Mouse (Mus musculus): ENCODE data around the gene Prkca.

The Prkca gene

GRCm38 (mm10) chr11:108200679-108201586 is 142.8 kb downstream of the Prkca start:
- DNase-seq = no peak

DNA sequence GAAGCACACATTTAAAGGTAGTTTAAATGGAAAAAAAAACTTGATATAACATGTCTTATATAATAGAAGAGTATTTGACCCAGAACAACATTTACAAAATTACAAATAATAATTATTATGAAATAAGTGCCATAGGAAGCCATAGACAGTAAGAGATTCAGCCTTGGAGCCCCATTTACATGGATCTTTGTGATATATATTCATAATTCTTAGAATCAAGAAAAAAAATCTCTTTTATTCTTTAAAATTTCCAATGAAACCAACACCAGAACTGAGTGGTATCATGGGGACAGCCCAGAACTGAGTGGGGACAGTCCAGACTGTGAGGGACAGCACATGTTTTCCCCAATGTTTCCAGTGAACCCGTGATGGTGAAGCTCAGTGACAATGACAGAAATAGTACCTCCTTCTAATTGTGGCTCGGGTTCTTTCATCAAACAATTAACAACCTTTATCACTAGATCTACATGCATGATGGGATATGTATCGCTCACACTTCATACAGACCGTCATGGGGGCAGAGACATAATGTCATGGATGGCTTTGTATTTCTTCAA is 144.2 kb downstream of the Prkca start:
- no peak for DNase-seq

DNA sequence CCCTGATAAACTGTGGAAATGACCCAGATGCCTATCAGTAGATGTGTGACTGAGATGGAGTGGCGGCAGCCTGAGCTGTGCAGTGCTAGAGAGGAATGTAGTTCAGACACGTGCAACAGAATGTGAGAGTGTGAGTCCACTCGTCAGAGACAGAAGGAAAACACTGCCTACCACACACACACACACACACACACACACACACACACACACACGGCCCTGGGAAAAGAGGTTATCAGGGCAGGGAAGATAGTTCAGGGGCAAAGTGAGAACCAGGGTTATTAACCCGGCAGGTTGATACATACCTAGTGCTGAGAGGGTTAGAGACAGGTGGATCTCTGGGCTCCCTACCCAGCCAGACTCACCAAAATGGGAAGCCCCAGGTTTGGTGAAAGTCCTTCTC is 145.1 kb downstream of the Prkca start:
- no peak for DNase-seq

- DNase-seq = no peak
These were observed 146.1 kb downstream of the Prkca start for GRCm38 (mm10) chr11:108197427-108198218.

DNA sequence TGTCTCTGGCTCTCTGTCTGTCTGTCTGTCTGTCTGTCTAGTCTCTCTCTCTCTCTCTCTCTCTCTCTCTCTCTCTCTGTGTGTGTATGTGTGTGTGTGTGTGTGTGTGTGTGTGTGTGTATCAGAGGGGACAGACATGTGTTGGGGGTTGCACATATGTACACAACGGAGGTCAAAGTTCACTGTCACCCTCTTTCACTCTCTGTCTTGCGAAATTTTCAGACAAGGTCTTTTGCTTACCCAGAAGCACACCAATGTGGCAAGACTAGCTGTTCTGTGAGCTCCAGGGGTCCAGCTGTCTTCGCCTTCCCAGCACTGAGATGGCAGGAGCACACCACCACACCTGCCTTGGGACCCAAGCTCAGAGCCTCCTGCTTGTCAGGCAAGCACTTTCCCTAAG is 146.9 kb downstream of the Prkca start:
- no peak for DNase-seq

GRCm38 (mm10) chr11:108190298-108190697 is 153.4 kb downstream of the Prkca start:
- DNase-seq = no peak

DNA sequence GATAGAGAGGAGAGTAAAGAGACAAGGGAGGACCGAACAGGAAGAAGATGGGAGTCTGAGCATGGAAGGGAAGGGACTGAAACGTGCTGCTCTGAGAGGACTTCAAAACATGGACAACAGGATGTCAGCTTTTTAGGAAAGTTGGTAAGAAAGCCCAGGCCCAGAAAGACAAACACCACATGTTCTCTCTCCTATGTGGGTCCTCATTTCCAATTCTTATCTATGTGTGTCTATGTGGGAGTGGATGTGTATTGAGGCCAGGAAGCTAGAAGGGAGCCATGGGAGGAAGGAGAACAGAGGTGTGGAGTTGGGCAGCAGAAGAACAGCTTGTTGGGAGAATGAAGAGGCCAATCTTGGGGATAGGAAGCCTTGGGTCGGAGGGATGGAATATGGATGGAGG is 154.4 kb downstream of the Prkca start:
- DNase-seq = no peak

GRCm38 (mm10) chr11:108182421-108182820 is 161.3 kb downstream of the Prkca start:
- no peak for DNase-seq

- DNase-seq = no peak
These were observed 162.6 kb downstream of the Prkca start for GRCm38 (mm10) chr11:108181012-108181713.

GRCm38 (mm10) chr11:108178802-108179201 is 164.9 kb downstream of the Prkca start:
- no peak for DNase-seq

GRCm38 (mm10) chr11:108178258-108178657 is 165.5 kb downstream of the Prkca start:
- no peak for DNase-seq

GRCm38 (mm10) chr11:108176715-108177114 is 167.0 kb downstream of the Prkca start:
- DNase-seq = no peak

DNA sequence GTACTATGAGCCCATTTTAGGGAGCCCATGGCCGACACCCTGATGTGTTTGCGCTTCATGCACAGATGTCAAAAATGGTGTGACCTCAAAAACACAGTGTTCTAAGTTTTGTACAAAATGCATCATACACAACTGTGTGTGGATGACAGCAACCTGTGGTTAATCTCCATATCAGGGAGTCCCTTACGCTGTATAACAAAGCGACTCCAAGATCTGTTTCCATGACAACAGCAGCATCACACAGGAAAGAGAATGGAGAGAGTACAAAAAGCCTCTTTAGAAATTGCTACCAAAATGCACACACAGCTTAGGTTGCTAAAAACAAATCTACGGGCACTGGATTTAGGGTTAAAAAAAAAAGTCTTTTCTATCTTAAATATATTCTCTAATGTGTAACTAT is 171.8 kb downstream of the Prkca start:
- no peak for DNase-seq

- DNase-seq = no peak
These were observed 172.5 kb downstream of the Prkca start for GRCm38 (mm10) chr11:108171260-108171659.

DNA sequence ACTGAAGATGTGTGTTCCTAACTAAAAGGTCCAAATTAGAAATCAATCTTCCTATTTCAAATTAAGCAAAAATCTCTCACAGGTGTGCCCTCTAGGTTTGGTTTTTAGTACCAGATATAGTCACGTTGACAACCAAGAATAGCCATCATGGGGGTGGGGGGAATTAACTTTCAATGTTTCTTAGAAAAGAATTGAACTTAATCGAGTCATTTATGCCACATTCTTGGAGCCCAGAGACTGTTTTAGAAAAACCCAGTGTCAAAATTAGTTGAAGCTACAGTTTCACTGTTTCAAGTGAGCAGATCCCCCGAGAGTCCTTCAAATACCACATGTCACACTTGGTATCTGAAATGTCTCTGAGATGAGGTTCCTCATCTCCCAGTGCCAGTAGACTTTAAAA is 173.6 kb downstream of the Prkca start:
- no peak for DNase-seq

DNA sequence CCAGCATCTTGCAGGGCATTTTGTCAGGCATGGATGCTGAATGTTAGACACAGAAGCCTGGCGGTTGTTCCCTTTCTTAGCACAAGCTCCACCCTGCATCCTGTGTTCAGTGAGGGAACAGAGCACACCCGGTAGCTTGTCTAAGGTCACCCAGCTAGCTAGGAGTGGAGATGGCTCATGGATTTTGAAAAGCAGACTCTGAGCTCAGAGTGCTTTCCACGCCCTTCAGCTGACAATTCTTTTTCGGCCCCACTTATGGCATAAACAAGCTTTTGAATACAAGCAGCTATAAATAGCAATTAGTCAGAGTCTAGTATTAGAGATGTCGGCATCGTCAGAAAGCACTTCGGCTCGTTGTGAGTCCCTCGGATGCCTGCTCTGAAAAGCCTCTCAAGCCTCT is 178.0 kb downstream of the Prkca start:
- DNase-seq = no peak

GRCm38 (mm10) chr11:108162639-108163038 is 181.1 kb downstream of the Prkca start:
- no peak for DNase-seq

GRCm38 (mm10) chr11:108162110-108162509 is 181.6 kb downstream of the Prkca start:
- DNase-seq = no peak

- no peak for DNase-seq
These were observed 183.7 kb downstream of the Prkca start for GRCm38 (mm10) chr11:108160056-108160455.

GRCm38 (mm10) chr11:108158046-108158445 is 185.7 kb downstream of the Prkca start:
- no peak for DNase-seq

- no peak for DNase-seq
These were observed 186.7 kb downstream of the Prkca start for GRCm38 (mm10) chr11:108157074-108157473.

DNA sequence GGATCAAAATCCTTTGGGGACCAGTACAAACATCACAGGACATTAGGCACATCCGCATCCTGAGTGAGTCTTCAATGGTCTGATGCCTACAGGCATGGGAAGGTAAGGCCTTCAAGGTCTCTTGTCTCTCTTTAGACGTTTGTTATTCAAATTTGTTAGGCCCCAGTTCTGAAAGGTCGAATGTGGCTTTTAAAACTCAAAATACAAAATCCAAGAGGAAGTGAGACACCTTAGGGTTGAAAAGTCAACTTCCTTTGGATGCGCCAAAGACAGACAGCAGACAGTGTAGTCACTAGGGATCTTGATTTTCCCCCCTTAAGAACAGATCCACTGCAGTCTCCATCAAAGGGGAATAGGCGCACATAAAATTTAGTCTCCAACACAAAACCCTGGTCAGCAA is 187.6 kb downstream of the Prkca start:
- DNase-seq = no peak

DNA sequence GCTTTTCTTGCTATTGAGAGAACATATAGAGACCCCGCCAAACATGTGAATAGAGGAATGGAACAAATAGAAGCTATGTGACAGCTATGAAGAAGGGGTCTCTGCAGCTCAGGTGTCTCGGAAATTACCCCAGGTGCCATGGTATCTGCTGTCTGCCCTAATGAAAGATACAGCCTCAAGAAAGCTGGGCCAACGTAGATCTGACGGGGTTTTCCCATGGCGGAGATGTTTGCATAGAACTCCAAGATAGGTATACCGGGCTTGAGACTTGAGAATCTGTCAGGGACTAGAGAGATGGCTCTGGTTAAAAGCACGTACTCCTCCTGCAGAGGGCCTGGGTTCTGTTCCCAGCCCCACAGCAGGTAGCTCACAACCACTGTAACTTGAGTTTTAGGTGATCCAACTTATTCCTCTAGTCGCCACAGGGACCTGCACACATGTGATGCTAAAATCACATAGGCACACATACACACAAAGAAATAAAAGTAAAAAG is 188.6 kb downstream of the Prkca start:
- no peak for DNase-seq
